Mouse (Mus musculus): ENCODE results near the gene Wwc2. TPM values are rescaled to one million over a fixed set of nuclear protein-coding genes. Genes with fewer than 3 reads are reported as not detected.

Wwc2 gene
- total and polyA plus RNA-seq, 2 experiments from 2014 or later = 8.2 to 18.5 TPM

DNA sequence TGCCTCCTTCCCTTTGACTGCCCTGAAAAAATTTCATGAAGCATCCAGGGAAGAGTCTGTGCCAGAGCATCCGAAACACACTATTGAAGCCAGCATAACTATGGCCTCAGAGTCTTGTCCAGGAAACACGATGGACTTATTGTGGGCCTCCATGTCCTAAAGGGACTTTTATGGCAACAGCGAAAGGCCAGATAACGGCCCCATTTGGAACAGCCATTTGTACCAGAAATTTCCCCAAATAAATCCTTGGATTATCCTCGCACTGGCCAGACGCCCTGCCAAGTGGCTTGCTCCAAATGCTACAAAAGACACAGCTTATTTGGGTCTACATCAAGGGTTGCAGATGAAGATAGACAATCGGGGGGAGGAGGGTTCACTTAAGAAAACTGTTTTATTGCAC, 206.3 kb downstream of the Wwc2 start:
- WGBS = 76% methylated on average over 7 of the region's 7 CpGs

DNA sequence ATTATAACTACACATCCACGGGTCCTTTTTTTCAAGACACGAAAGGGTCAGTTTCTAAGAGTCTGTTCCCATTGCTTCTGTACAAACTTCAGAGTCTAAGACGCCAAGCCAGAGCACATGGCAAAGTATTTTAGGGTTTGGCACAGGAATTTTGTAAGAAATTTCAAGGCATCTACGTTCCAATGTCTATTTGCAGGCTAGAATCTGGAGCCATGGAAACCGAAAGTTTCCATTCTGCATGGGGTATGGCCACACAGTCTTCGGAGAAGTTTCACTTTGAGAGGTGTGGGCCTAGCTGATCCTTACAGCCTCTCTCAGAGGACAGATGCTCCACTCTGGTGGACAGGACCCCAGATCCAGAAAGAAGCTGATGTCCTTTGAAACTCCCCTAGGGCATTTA, 206.8 kb downstream of the Wwc2 start:
- no peak overlapping the region for H3K4me3 ChIP-seq (ENCODE audit: low read depth, low read length)
- H3K9ac ChIP-seq (replicated peaks; ENCODE audit: low read depth, low read length) = no peak overlapping the region; the same call in 1 of the 2 replicates
- no peaks in the 10 kb centered on the region for H3K27me3 ChIP-seq (ENCODE audit: control insufficient read depth, insufficient read depth, low read length)
- H3K27ac ChIP-seq (ENCODE audit: low read depth) = no peak overlapping the region
- WGBS = 79% methylated on average over 6 of the region's 6 CpGs
- no peak for ATAC-seq (ENCODE audit: insufficient read depth, low read depth)
- peaks cover 9% of the 10 kb centered on the region; the same call in 1 of the 2 replicates for H3K4me1 ChIP-seq (ENCODE audit: control insufficient read depth, insufficient read depth)
- TF ChIP-seq EP300 (IDR thresholded peaks at IDR 0.05; ENCODE audit: low read depth) (no peak), CTCF (IDR thresholded peaks at IDR 0.05; ENCODE audit: low read depth) (no peak)
- no peaks in the 10 kb centered on the region for H3K36me3 ChIP-seq (replicated peaks; ENCODE audit: control insufficient read depth, insufficient read depth, low read length)
- H3K9me3 ChIP-seq (replicated peaks; ENCODE audit: control insufficient read depth, low read length) = no peaks in the 10 kb centered on the region
- H3K4me2 ChIP-seq (ENCODE audit: low read depth, low read length) = no peak overlapping the region
- DNase-seq (ENCODE audit: low spot score) = no peak

More for the DNA sequence above, 206.3 kb downstream of the Wwc2 start:
- DNase-seq (ENCODE audit: low spot score) (no peak), ATAC-seq (ENCODE audit: insufficient read depth, low read depth) (no peak)
- H3K27ac ChIP-seq (ENCODE audit: low read depth) = no peak overlapping the region
- H3K4me1 ChIP-seq (ENCODE audit: control insufficient read depth, insufficient read depth) = peaks cover 9% of the 10 kb centered on the region; the same call in 1 of the 2 replicates
- TF ChIP-seq CTCF (IDR thresholded peaks at IDR 0.05; ENCODE audit: low read depth) (no peak), EP300 (IDR thresholded peaks at IDR 0.05; ENCODE audit: low read depth) (no peak)
- no peak overlapping the region for H3K4me3 ChIP-seq (ENCODE audit: low read depth, low read length)
- H3K27me3 ChIP-seq (ENCODE audit: control insufficient read depth, insufficient read depth, low read length) = no peaks in the 10 kb centered on the region
- no peak overlapping the region for H3K4me2 ChIP-seq (ENCODE audit: low read depth, low read length)
- H3K9me3 ChIP-seq (replicated peaks; ENCODE audit: control insufficient read depth, low read length) = no peaks in the 10 kb centered on the region
- no peaks in the 10 kb centered on the region for H3K36me3 ChIP-seq (replicated peaks; ENCODE audit: control insufficient read depth, insufficient read depth, low read length)
- H3K9ac ChIP-seq (replicated peaks; ENCODE audit: low read depth, low read length) = no peak overlapping the region

DNA sequence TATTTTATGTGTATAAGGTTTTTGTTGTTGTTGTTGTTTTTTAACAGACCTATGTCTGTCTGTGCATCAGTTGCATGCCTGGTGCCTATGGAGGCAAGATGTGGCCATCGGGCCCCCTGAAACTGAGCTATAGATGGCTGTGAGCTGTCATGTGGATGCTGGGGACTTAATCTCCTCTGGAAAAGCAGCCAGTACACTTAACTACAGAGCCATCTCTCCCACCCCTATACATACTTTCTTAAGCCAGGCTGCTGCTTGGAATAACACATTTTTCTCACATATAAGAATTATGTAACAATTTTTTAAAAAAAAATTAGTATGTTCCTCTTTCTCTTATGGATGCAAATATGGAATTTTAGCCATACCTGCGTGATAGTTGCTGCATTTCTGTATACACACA, 207.2 kb downstream of the Wwc2 start:
- no peak for DNase-seq (ENCODE audit: low spot score)
- Histone ChIP-seq H3K27ac (ENCODE audit: low read depth) (no peak overlapping the region), H3K9ac (replicated peaks; ENCODE audit: low read depth, low read length) (no peak overlapping the region), H3K9me3 (replicated peaks; ENCODE audit: control insufficient read depth, low read length) (no peaks in the 10 kb centered on the region), H3K27me3 (ENCODE audit: control insufficient read depth, insufficient read depth, low read length) (no peaks in the 10 kb centered on the region), H3K36me3 (replicated peaks; ENCODE audit: control insufficient read depth, insufficient read depth, low read length) (no peaks in the 10 kb centered on the region), H3K4me2 (ENCODE audit: low read depth, low read length) (no peak overlapping the region), H3K4me3 (ENCODE audit: low read depth, low read length) (no peak overlapping the region), H3K4me1 (ENCODE audit: control insufficient read depth, insufficient read depth) (peaks cover 9% of the 10 kb centered on the region; the same call in 1 of the 2 replicates)
- no peak for ATAC-seq (ENCODE audit: insufficient read depth, low read depth)
- 85% methylated on average over 2 of the region's 2 CpGs for WGBS
- TF ChIP-seq EP300 (IDR thresholded peaks at IDR 0.05; ENCODE audit: low read depth) (no peak), CTCF (IDR thresholded peaks at IDR 0.05; ENCODE audit: low read depth) (no peak)

DNA sequence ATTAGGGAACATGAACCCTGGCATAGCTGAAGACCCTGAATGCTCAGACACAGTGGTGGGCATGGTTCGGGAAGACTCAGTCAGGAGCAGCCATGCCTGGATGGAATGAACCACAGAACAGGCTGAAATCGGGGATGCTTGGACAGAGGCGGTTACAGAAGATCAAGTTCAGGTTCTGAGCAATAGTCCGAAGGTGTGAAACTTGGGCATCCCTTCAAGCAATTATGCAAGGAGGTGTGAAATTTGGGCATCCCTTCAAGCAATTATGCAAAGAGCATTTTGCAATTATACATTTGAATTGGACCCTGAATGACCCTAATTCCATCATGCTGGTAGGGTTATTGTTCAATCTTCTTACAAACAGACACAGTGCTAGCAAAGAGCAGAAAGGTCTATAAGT, 208.8 kb downstream of the Wwc2 start:
- ATAC-seq (ENCODE audit: insufficient read depth, low read depth) = no peak
- Histone ChIP-seq H3K4me3 (ENCODE audit: low read depth, low read length) (no peak overlapping the region), H3K9ac (replicated peaks; ENCODE audit: low read depth, low read length) (no peak overlapping the region), H3K4me1 (ENCODE audit: control insufficient read depth, insufficient read depth) (no peaks in the 10 kb centered on the region), H3K27me3 (ENCODE audit: control insufficient read depth, insufficient read depth, low read length) (no peaks in the 10 kb centered on the region), H3K27ac (ENCODE audit: low read depth) (no peak overlapping the region), H3K4me2 (ENCODE audit: low read depth, low read length) (no peak overlapping the region), H3K36me3 (replicated peaks; ENCODE audit: control insufficient read depth, insufficient read depth, low read length) (no peaks in the 10 kb centered on the region), H3K9me3 (replicated peaks; ENCODE audit: control insufficient read depth, low read length) (no peaks in the 10 kb centered on the region)
- no peak for DNase-seq (ENCODE audit: low spot score)
- WGBS = 87% methylated on average over 4 of the region's 4 CpGs
- TF ChIP-seq EP300 (IDR thresholded peaks at IDR 0.05; ENCODE audit: low read depth) = no peak
- TF ChIP-seq CTCF (IDR thresholded peaks at IDR 0.05; ENCODE audit: low read depth) = no peak

DNA sequence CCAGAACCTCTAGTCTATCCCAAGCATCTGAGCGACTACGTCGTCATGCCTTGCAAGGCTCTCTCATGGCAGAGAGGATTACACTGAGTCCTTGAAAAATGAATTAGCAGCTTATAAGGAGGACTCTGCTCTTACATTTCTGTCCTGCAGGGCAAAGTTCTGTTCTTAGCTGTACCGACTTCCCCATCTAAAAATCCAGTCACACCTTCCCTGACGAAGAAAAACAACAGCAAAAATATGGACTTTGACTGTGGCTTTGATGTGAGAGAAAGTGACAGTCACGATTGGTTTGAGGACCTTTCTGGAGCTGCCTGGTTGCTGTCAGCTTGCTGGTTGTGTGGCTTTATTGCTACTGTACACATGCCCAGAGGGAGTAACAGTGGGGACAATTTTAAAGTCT, 211.1 kb downstream of the Wwc2 start:
- no peak for ATAC-seq (ENCODE audit: insufficient read depth, low read depth)
- 73% methylated on average over 6 of the region's 6 CpGs for WGBS
- no peak overlapping the region for H3K9ac ChIP-seq (replicated peaks; ENCODE audit: low read depth, low read length)
- no peaks in the 10 kb centered on the region for H3K27me3 ChIP-seq (ENCODE audit: control insufficient read depth, insufficient read depth, low read length)
- no peak overlapping the region for H3K4me3 ChIP-seq (ENCODE audit: low read depth, low read length)
- no peaks in the 10 kb centered on the region for H3K36me3 ChIP-seq (replicated peaks; ENCODE audit: control insufficient read depth, insufficient read depth, low read length)
- H3K4me1 ChIP-seq (ENCODE audit: control insufficient read depth, insufficient read depth) = no peaks in the 10 kb centered on the region
- no peak overlapping the region for H3K4me2 ChIP-seq (ENCODE audit: low read depth, low read length)
- no peak overlapping the region for H3K27ac ChIP-seq (ENCODE audit: low read depth)
- TF ChIP-seq EP300 (IDR thresholded peaks at IDR 0.05; ENCODE audit: low read depth) (no peak), CTCF (IDR thresholded peaks at IDR 0.05; ENCODE audit: low read depth) (no peak)
- H3K9me3 ChIP-seq (replicated peaks; ENCODE audit: control insufficient read depth, low read length) = no peaks in the 10 kb centered on the region
- no peak for DNase-seq (ENCODE audit: low spot score)

DNA sequence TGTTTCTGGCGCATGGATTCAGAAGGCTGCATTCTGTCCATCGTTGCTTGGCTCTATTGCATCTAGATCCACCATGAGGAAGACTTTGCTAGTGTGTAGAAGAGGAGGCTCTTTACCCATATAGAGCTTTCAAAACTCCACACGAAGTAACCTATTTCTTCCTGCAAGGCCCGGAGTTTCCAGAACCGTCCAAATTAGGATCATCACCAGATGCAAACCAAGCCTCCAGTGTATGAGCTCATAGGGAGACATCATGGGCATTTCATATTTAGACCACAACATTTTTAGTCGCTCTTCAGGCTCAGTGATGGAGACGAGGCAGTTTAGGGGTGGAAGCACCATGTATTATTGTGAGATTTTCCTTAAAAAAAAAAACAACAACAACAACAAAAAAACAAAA, 213.3 kb downstream of the Wwc2 start:
- no peaks in the 10 kb centered on the region for H3K9me3 ChIP-seq (replicated peaks; ENCODE audit: control insufficient read depth, low read length)
- TF ChIP-seq EP300 (IDR thresholded peaks at IDR 0.05; ENCODE audit: low read depth) = no peak
- TF ChIP-seq CTCF (IDR thresholded peaks at IDR 0.05; ENCODE audit: low read depth) = no peak
- DNase-seq (ENCODE audit: low spot score) = no peak
- H3K27me3 ChIP-seq (ENCODE audit: control insufficient read depth, insufficient read depth, low read length) = no peaks in the 10 kb centered on the region
- no peak overlapping the region for H3K9ac ChIP-seq (replicated peaks; ENCODE audit: low read depth, low read length)
- no peaks in the 10 kb centered on the region for H3K36me3 ChIP-seq (replicated peaks; ENCODE audit: control insufficient read depth, insufficient read depth, low read length)
- H3K4me1 ChIP-seq (ENCODE audit: control insufficient read depth, insufficient read depth) = no peaks in the 10 kb centered on the region
- no peak overlapping the region for H3K27ac ChIP-seq (ENCODE audit: low read depth)
- no peak for ATAC-seq (ENCODE audit: insufficient read depth, low read depth)
- no peak overlapping the region for H3K4me3 ChIP-seq (ENCODE audit: low read depth, low read length)
- no peak overlapping the region for H3K4me2 ChIP-seq (ENCODE audit: low read depth, low read length)
- 81% methylated on average over 7 of the region's 7 CpGs for WGBS

Other genes starting within 250 kb of the Wwc2 start
- gene Cldn24, start 168.8 kb downstream of the Wwc2 start, total RNA-seq (2014; rRNA removed; ENCODE audit: low replicate concordance) = not detected in 2 replicates
- not detected in 2 replicates for gene Cldn24, start 168.8 kb downstream of the Wwc2 start, polyA plus RNA-seq (2015; fragmentation: Nextera tagmentation; extraction: Ambion mirVana)
- gene Cldn22, start 166.4 kb downstream of the Wwc2 start, total RNA-seq (2014; rRNA removed; ENCODE audit: low replicate concordance) = not detected in 2 replicates
- gene Cldn22, start 166.4 kb downstream of the Wwc2 start, polyA plus RNA-seq (2015; fragmentation: Nextera tagmentation; extraction: Ambion mirVana) = not detected in 2 replicates
- 11.6 and 13.8 TPM in 2 replicates for gene Dctd, start 108.2 kb upstream of the Wwc2 start, total RNA-seq (2014; rRNA removed; ENCODE audit: low replicate concordance)
- gene Dctd, start 108.2 kb upstream of the Wwc2 start, polyA plus RNA-seq (2015; fragmentation: Nextera tagmentation; extraction: Ambion mirVana) = 7.6 and 8.6 TPM in 2 replicates